Mouse (Mus musculus) frontal cortex, postnatal 10 days (tissue): ENCODE measurements around the gene Rgp1.
A peak's percentile ranks its signal among the peaks of the same experiment; 100 is the strongest.
"Not testable (repeated sequence)": the region's sequence is repeated elsewhere in the genome, so short reads cannot be mapped to it uniquely, and the experiment has no call there.

Source experiments
- DNase-seq, 2 experiments: peaks; one replicate each; pipeline ENCODE4 v3.0.0; 2022; ENCODE audit warnings: low spot score in 2 of 2, mixed read lengths in 1 of 2

Gene Rgp1

DNA sequence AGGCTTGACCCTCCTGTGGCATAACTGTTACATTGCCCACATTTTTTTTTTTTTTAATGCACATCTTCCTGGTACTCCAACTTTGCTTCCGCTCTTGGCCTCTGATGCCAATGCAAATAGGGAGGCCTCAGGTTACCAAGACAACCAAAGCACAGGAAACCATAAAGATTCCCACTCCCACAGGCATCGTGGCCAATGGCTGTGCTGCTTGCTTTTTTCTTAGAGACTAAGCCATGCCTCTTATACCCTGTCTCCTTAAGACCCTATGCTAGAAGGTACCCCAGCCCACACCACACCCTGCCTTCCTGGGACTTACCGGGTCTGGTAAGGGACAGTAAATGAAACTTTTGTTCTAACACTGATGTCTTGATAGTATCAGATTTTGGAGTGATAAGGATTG is 14.9 kb downstream of the Rgp1 start:
- no peak for DNase-seq

DNA sequence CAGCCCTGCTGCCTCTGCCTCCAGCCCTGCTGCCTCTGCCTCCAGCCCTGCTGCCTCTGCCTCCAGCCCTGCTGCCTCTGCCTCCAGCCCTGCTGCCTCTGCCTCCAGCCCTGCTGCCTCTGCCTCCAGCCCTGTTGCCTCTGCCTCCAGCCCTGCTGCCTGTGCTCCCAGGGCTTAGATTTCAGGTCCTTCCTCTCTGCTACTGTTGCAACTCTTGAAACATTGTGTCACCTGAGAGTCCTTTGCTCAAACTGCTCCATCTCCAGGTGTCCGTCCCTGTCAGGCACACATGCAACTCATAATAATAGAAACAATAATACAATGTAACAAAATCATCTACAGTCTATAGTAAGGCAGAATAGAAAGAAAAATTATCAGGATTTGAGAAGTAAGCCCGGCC is 18.1 kb downstream of the Rgp1 start:
- not testable (repeated sequence) for DNase-seq

DNA sequence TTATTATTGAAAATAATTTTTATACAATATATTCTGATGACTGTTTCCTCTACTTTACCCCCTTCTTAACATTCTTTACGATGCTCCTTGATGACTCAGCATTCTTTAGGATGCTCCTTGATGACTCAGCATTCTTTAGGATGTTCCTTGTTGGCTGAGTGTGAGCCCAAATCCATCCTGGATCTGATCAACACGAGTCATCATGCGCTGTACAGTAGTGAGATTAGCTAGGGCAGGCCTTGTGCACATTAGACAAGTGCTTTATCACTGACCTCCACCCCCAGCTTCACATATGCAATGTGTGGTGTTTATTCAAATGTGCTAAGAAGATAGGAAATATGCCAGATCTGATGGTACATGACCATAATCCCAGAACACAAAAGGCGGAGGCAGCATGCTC is 19.7 kb downstream of the Rgp1 start:
- DNase-seq, result no peak

DNA sequence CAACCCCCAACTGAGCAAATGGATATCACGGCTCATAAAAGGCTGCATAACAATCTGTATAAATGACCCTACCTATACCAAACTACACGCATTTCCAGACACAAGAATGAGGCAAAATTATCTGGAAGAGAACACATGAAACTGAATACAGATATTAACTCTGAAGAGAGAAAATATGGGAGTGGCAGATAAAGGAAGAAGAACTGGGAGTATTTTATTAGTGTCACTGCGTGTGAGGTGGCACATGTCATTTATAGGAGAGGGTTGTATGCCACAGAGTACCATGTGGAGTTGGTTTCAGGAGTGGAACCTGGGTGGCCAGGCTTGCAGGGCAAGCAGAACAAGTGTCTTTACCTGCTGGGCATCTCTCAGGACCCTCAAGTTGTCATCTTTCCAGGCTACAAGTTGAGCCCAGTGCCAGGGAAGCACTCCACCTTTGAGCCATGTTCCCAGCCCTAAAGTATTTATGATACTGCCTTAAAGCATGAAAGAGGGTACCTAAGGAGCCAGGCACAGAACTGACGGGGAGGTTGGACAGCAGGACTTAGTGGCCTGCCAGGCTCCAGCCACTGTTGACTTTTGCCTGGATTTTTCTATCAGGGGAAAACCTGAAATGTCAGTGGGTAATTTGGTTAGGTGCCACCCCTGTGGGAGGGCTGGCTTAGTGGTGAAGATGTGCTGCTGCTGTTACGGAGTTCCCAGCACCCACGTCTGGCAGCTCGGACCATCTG is 20.3 kb downstream of the Rgp1 start:
- DNase-seq, result no peak

DNA sequence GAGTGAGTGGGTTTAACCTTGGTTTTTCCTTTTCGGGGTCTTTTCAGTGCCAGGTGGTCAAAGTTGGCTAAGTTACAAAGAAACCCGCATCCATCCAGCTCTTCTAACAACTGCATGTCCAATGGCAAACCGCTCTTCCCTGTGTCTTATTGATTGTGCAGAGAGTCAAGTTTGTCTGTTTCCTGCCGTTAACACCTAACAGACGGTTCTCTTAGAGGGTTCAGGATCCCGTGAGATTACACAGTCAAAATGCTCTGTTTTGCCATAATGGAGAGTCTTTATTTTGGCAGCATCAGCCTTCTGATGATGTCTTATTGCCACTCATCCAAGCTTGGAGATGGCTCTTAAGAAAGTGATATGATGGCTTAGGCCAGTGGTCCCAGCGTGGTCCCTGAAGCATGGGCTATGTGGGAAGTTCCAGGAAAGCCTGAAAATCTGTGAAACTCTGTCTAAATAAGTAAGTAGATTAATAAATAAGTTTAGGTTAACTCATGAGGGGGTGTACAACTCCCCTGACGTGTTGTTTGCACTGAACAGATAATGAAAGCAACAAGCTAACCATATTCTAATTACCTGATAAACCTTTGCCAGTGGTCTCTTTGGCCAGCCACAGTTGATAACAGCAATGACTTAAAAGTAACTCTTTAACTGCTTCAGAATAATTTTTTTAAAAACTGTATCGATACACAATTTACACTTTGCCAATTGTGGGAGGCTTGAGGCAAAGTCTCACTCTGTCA is 21.9 kb downstream of the Rgp1 start:
- DNase-seq, result no peak

DNA sequence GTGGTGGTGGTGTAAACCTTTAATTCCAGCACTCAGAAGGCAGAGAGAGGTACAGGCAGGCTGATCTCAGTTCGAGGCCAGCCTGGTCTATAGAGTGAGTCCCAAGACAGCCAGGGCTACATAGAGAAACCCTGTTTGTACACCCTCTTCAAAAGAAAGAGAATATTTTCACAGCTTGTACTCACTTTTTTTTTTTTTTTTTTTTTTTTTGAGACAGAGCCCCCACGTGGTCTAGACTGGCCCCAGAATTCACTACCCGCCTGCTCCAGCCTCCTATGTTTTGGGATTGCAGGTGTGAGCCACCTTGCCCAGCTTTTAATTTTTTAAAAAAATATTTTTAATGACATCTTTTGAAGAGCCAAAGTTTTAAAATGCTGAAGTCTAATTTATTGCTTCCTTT is 25.6 kb downstream of the Rgp1 start:
- DNase-seq, result no peak

DNA sequence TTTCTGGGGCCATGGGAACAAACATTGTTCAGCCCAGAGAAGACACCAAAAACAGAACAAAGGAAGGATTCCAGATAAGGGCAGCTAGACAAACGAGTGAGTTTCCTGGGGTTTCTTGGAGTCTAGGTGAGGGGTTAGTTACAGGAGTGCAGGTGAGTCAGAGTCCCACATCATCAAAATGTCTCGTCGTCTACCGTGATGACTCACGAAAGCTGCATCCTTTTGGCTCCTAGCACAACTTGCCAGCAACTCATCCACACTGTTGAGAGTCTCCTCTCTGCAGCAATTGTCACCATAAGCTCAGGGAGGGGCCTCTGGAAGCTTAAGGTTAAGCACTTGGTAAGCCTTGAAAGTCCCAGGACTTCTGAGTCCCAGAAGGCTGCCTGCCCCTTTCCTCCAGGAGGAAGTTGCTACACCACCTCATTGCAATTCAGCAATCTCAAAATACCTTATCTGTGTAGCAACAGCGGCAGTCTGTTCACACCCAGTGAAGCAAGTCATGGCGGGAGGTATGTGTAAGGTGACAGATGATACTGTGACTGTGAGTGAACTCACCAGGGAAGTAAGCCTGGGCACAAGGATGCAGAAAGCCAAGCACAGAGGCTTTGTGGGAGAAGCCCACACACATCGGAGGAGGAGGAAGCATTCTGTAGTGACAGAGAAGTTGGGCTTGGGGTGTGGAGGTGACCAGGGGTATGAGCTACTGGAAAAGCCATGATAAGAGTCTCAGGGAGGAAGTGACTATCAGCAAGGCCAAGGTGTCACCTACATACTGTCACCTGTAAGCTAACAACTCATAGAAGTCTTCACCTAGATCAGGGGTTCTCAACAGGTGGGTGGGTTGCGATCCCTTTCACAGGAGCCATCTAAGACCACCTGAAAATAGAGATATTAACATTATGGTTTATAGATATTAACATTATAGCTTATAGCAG is 26.5 kb downstream of the Rgp1 start:
- no peak for DNase-seq

DNA sequence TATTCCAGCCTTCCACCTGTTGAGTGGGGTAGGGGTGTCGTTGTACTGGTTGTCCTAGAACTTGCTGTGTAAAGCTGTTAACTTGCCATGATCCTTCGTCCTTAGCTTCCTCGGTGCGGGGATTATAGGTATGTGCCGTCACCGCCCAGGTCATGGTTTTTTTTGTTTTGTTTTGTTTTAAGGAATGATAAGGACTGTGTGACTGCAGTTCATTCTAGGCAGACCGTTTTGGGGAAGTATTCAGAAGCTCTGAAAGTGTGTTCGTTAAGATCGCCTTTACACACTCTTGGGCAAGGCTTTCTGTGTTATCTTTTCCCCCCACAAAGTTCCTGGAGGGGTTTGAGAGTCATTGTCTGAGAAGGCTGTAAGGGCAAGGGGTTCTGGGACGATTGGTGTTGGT is 34.0 kb downstream of the Rgp1 start:
- DNase-seq, result no peak

DNA sequence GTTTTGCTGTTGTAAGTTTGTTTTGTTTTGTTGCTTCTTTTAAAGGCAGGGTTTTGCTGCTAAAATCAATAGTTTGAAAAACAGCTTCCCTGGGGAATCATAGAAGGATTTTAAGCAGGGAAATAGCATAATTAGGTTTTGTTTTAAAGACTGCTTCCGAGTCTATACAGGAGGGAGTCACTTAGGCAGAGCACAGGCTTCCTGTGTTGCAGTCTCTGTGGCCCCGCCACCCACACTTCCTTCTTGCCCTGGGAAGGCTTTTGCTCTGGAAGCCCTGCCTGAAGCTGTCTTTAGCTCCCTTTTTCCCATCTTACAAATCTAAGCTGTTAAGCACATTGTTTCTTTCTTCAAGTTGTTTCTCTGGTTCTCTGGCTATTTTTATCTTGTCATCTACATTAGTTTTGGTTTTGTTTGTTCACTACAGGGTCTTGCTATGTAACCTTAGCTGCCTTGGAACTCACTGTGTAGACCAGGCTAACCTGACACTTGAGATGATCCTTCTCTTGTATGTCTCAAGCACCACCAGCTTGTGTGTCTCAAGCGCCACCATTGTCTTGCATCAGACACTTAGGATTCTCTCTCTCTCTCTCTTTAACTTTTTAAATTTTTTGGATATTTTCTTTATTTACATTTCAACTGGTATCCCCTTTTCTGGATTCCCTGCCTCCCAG is 34.7 kb downstream of the Rgp1 start:
- DNase-seq, result no peak

DNA sequence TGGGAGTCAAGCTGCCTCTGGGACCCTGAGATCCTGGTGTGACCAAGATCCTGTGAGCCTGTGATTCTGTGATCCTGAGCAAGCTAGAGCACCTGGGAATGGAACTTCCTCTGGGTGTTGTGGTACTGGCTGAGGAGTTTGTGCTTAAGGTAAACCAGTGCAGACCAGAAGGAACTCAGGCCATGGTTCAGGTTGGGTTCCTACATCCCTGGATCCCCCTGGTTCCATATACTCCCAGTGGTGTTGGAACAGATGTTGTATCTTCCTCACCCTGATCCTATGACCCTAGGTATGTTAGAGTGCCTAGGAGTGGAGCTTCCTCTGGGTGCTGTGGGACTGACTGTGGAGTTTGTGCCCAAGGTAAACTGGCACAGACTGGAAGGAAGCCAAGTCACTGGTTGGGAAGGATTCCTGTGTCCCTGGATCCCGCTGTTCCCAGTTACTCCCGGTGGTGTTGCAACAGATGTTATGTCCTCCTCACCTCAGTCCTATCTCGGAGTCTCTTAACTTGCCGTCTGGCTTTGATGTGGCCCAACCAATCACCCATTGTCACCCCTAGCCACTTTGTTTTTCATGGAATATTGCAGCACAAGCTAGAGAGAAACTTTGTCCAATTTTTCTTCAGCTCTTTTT is 41.7 kb downstream of the Rgp1 start:
- no peak for DNase-seq

DNA sequence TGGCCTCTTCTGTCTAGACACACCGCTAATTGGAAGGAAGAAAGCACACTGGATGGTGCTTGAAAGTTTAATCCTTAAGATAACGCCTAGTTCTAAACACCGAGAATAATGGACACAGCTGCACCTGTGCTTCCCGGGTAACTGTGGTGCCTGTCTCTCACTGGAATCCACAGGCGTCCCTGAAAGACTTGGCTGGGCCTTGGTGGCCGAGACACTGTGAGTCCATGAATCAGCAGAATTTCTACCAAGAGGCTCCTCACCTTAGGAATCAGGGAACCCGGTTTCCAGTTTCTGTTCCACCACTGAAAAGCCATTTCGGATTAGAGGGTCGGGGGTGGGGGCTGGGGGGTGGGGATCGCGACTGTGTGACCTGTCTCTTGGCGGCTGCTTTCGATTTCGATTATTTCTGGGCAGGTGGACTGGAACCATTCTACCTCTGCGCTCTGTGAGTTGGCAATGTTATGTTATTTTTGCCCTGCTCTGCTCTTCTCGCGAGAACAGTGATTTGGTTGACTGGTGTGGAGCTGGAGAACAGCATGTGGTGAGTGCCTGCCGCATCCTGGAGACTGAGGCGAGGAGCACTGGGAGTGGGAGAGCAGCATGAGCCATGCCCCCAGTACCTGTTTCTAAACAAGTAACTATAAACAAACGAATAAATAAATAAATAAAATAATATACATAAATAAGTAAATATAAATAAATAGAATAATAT is 50.7 kb downstream of the Rgp1 start:
- no peak for DNase-seq

DNA sequence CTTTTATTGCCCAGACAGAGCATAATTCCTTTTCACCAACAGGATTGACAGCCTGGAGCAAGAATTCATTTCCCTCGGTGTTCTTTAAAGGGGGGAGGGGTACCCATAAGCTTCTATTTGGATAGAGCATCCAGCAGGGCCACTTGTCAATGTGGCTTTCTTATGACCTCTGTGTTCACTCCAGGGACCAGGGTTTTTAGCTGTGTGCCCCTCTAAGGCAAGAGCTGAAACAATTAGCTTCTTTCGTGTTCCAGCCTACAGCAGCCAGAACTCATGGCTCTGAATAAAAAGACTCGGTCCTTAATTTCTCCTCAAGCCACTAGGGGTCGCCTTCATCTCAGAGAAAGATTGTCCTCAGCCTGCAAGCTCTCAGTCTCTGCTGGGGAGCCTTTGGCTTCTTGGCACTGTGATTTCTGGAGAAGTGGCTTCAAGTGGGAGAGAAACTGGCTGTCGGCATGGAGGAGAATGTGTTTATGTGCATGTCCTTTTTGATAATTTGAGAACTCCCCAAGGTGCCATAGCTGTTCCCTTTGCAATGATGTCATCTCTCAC is 51.6 kb downstream of the Rgp1 start:
- peak; percentile 72 to 81 for DNase-seq

DNA sequence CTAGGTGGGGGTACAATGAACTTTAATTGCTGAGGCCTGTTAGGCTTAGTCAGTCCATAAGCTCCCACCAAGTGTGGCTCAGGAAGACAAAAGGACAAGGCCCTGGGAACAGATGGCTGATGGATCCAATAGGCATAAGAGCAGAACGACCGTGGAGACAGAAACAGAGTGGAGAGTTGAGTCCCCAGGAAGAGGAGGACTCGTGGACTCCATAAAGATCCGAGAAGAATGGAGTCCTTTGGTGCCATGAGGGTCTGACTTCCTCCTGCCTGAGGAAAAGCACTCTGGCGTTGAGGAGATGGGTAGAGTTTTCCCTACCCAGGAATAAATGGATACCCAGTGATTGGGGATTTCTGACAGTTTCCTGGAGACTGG is 52.1 kb downstream of the Rgp1 start:
- DNase-seq, result no peak

DNA sequence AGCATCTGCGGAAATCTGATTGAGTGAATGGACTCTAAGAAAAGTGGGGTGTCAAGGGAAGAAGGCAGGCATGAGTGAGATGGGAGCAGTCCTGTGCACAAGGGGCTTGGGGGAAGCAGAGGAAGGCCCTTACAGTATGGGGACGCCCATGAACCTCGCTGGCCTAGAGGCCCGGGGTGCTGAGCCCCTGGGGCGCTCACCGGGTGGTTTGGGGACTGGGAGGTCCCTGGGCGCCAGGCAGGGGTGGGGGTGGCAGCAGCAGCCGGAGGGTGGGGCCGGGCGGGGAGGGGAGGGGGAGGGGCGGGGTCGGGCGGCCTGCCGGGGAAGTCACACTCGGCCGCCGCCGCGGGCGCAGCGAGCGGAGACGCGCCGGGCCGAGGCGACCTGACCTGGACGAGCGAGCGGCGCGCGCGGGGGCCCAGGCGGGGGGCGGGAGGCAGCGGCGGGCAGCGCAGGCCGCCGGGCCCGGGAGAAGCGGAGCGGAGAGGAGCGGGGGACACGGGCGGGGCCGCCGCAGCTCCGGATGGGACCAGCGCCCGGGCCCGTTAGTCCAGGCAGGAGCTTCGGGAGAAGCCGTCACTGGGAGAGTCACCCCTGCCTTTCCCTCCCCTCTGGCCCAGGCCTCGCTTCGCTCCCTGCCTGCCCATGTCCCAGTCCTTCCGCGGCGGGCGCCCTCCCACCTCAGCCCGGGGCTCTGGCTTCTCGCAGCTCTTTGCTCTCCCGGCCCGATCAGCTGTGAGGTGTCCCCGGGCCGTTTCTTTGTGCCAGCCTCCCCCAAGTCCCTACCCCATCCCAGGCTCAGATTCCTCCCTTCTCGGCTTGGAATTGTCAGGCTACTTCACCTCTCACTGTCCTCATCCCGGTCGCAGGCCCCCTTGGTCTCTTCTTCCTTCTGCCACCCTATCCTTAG is 52.8 kb downstream of the Rgp1 start, which contains the start of gene Npr2:
Gene Npr2, plus strand, starts transcription at position 890 of the 910 bp plus-strand sequence.
- DNase-seq, result peak in 1 of 2 experiments; percentile 35

DNA sequence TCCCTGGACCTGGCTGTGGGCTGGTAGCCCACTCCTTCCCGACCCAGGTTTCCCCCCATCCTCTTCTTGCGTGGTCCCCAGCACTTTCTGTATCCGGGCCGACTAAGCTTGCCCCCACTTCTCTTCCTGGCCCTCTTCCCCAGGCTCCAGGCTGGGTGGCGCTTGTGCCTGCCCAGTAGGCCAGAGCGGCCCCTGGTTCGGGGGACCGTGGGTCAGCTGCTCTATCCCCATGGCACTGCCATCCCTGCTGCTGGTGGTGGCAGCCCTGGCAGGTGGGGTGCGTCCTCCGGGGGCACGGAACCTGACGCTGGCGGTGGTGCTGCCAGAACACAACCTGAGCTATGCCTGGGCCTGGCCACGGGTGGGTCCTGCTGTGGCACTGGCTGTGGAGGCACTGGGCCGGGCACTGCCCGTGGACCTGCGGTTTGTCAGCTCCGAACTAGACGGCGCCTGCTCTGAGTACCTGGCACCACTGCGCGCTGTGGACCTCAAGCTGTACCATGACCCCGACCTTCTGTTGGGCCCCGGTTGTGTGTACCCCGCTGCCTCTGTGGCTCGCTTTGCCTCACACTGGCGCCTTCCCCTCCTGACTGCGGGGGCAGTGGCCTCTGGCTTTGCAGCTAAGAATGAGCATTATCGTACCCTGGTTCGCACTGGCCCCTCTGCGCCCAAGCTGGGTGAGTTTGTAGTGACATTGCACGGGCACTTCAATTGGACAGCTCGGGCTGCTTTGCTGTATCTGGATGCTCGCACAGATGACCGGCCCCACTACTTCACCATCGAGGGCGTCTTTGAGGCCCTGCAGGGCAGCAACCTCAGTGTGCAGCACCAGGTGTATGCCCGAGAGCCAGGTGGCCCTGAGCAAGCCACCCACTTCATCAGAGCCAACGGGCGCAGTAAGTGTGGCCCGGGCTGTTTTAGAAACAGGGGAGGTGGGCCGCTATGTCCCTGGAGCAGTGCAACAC is 53.7 kb downstream of the Rgp1 start:
- DNase-seq, result peak in 1 of 2 experiments; percentile 31

DNA sequence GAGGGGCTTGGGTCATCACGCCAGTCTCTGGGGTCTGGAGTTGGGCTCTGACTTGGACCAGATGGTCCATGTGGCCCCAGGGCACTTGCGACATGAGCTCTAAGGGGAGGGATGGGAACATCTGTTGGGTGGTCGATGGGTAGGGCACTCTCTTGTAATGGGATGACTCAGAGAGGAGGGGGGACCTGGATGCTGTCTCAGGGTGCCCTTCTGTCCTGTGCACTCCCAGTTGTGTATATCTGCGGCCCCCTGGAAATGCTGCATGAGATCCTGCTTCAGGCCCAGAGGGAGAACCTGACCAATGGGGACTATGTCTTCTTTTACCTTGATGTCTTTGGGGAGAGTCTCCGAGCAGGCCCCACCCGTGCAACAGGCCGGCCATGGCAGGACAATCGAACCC is 54.8 kb downstream of the Rgp1 start:
- DNase-seq, result peak in 1 of 2 experiments; percentile 4

DNA sequence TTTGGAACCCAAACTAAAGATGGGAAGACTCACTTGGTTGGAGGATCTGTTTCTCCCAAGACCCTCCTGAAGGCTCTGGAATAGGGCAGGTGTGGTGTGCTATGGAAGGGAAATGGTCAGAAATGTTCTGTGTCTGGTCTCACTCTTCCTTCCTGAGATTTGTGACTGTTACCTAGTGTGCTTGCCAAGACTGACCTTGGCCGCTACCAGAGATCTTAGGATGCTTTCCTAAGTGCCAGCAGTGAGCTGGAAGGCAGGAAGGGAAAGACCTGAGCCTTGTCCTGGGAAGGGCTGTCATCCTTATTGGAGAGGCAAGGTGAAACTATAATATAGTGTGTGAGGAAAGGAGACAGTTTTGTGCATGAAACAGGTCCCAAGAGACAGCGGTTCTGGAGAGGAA is 55.2 kb downstream of the Rgp1 start:
- peak in 1 of 2 experiments; percentile 1 for DNase-seq
